Mouse (Mus musculus): ENCODE measurements around the gene Retreg3. TPM values are rescaled to one million over a fixed set of nuclear protein-coding genes. Genes with fewer than 3 reads are reported as not detected.
"Not testable (repeated sequence)": the region's sequence is repeated elsewhere in the genome, so short reads cannot be mapped to it uniquely, and the experiment has no call there.

Retreg3 gene
- polyA plus RNA-seq, 2 experiments, result 11.3 to 53.6 TPM

DNA sequence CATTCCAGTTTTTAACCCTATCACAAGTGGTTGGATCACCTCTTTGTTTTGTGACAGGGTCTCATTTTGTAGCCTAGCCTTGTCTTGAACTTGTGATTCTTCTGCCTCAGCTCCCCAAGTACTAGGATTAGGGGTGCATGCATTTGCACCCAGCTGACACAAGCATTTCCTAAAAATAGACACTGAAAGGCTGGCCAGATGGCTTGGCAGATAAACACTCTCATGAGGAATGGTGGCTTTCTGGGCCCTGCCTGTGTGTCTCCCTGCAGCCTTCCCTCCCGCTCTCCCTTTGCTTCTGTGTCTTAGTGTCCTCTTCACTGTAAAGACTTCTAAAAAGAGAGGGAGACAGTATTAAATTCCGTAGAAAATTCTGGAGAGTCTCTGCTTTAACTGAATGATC, 11.5 kb upstream of the Retreg3 start:
- no peak for TF ChIP-seq POLR2A (IDR thresholded peaks at IDR 0.05; ENCODE audit: borderline replicate concordance, extremely low read depth, insufficient read depth, insufficient read length)
- Histone ChIP-seq H3K4me1 (ENCODE audit: control insufficient read depth, insufficient read depth, low read length) (no peaks in the 10 kb centered on the region), H3K27ac (replicated peaks; ENCODE audit: low read depth, low read length) (no peak overlapping the region), H3K4me3 (replicated peaks; ENCODE audit: low read length) (no peak overlapping the region), H3K27me3 (ENCODE audit: control insufficient read depth, insufficient read depth, low read length) (no peaks in the 10 kb centered on the region), H3K4me2 (replicated peaks; ENCODE audit: low read depth, low read length, severe bottlenecking) (no peak overlapping the region), H3K9ac (ENCODE audit: low read depth, low read length, severe bottlenecking) (no peak overlapping the region), H3K36me3 (ENCODE audit: control insufficient read depth, insufficient read depth, low read length) (peaks cover 7% of the 10 kb centered on the region), H3K9me3 (ENCODE audit: control insufficient read depth, low read length) (no peaks in the 10 kb centered on the region)
- DNase-seq (ENCODE audit: low spot score), result no peak
- 94% methylated on average over 2 of the region's 2 CpGs for WGBS
- no peak for ATAC-seq (ENCODE audit: low FRiP score, low read depth)

DNA sequence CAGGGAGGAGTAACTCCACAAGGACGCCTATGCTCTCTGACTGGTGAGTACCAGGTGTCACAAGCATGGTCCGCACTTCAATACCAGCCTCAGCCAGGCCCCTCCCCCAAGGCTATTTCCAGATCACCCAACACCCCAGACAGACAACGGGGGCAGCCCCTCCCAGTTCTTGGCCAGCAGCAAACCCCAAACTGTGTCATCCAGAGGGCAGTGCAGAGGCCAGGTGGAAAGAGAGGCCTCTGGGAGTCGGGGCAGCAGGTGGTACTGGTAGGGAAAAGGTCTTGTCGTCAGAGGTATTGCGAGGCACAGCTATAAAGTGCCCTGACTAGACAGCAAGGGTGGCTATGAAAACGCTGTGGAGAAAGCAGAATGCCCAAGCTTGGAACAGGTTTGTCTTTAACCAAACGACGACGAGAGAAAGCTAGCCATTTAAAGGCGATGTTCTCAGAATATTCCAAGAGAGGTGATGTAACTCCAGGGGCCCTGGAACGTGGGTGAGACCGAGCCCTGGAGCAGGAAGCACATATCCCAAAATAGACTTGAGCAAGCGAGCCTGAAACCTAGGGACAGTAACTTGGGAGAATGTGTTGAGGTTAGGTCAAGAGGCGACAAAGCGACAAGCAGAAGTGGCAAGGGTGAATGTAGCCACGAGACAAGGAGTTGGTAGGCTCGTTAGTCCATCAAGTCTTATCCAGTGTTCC, 10.5 kb upstream of the Retreg3 start:
- no peak for DNase-seq (ENCODE audit: low spot score)
- no peak for TF ChIP-seq POLR2A (IDR thresholded peaks at IDR 0.05; ENCODE audit: borderline replicate concordance, extremely low read depth, insufficient read depth, insufficient read length)
- Histone ChIP-seq H3K36me3 (ENCODE audit: control insufficient read depth, insufficient read depth, low read length) (peaks cover 17% of the 10 kb centered on the region), H3K9me3 (ENCODE audit: control insufficient read depth, low read length) (no peaks in the 10 kb centered on the region), H3K4me1 (ENCODE audit: control insufficient read depth, insufficient read depth, low read length) (no peaks in the 10 kb centered on the region), H3K27ac (replicated peaks; ENCODE audit: low read depth, low read length) (no peak overlapping the region), H3K27me3 (ENCODE audit: control insufficient read depth, insufficient read depth, low read length) (no peaks in the 10 kb centered on the region), H3K4me2 (replicated peaks; ENCODE audit: low read depth, low read length, severe bottlenecking) (no peak overlapping the region), H3K4me3 (replicated peaks; ENCODE audit: low read length) (no peak overlapping the region), H3K9ac (ENCODE audit: low read depth, low read length, severe bottlenecking) (no peak overlapping the region)
- WGBS, result 42% methylated on average over 18 of the region's 18 CpGs
- peak; percentile 9; the same call in 1 of the 2 replicates for ATAC-seq (ENCODE audit: low FRiP score, low read depth)

DNA sequence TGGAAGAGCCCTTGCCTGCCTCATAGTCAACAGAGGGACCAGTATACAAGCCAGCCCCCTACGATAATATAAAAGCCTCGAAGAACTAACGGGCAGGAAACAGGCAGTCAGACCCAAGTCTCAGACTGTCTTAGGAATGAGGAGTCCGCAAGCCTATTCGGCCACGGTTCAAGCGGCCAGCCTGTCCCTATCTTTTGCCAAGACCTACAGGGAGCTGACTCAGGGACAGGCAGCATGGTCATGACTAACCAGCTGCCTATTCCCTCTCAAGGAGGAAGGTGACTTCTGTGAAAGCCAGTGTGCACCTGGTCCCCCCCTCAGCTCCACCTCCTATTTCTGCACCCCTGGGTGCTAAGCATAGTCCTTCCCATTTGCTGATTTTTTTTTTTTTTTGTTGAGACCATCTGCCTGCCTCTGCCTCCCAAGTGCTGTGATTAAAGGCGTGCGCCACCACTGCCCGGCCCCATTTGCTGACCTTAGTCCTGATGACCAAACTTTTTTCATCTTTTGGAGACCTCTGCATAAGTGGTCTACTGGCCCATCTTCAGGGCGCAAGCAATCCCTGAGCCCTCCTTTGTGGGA, 9.4 kb upstream of the Retreg3 start:
- H3K9ac ChIP-seq (ENCODE audit: low read depth, low read length, severe bottlenecking), result no peak overlapping the region
- no peak for ATAC-seq (ENCODE audit: low FRiP score, low read depth)
- H3K4me3 ChIP-seq (replicated peaks; ENCODE audit: low read length), result no peak overlapping the region
- H3K9me3 ChIP-seq (ENCODE audit: control insufficient read depth, low read length), result no peaks in the 10 kb centered on the region
- 85% methylated on average over 11 of the region's 11 CpGs for WGBS
- no peak for TF ChIP-seq POLR2A (IDR thresholded peaks at IDR 0.05; ENCODE audit: borderline replicate concordance, extremely low read depth, insufficient read depth, insufficient read length)
- no peak for DNase-seq (ENCODE audit: low spot score)
- H3K36me3 ChIP-seq (ENCODE audit: control insufficient read depth, insufficient read depth, low read length), result peaks cover 20% of the 10 kb centered on the region
- H3K27me3 ChIP-seq (ENCODE audit: control insufficient read depth, insufficient read depth, low read length), result no peaks in the 10 kb centered on the region
- no peak overlapping the region for H3K4me2 ChIP-seq (replicated peaks; ENCODE audit: low read depth, low read length, severe bottlenecking)
- H3K27ac ChIP-seq (replicated peaks; ENCODE audit: low read depth, low read length), result no peak overlapping the region
- H3K4me1 ChIP-seq (ENCODE audit: control insufficient read depth, insufficient read depth, low read length), result no peaks in the 10 kb centered on the region

DNA sequence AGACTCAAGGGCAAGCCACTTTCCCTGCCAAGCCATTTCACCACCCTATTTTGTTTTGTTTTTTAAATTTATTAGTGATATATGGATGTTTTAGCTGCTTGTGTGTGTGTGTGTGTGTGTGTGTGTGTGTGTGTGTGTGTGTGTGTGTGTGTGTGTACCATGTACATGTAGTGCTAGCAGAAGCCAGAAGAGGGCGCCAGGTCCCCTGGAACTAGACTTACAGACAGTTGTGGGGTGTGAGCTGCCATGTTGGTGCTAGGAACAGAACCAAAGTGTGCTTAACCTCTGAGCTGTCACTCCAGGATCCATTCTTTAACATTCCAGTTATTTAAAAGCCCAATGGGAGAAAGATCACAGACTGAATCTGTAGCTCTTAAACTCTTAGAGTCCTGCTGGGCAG, 7.4 kb upstream of the Retreg3 start:
- H3K9me3 ChIP-seq (ENCODE audit: control insufficient read depth, low read length), result no peaks in the 10 kb centered on the region
- TF ChIP-seq POLR2A (IDR thresholded peaks at IDR 0.05; ENCODE audit: borderline replicate concordance, extremely low read depth, insufficient read depth, insufficient read length), result no peak
- no peak overlapping the region for H3K9ac ChIP-seq (ENCODE audit: low read depth, low read length, severe bottlenecking)
- DNase-seq (ENCODE audit: low spot score) (no peak), ATAC-seq (ENCODE audit: low FRiP score, low read depth) (no peak)
- no peak overlapping the region for H3K4me3 ChIP-seq (replicated peaks; ENCODE audit: low read length)
- WGBS, result 83% methylated on average over 1 of the region's 1 CpGs
- no peak overlapping the region for H3K27ac ChIP-seq (replicated peaks; ENCODE audit: low read depth, low read length)
- no peaks in the 10 kb centered on the region for H3K4me1 ChIP-seq (ENCODE audit: control insufficient read depth, insufficient read depth, low read length)
- peaks cover 33% of the 10 kb centered on the region for H3K36me3 ChIP-seq (ENCODE audit: control insufficient read depth, insufficient read depth, low read length)
- H3K27me3 ChIP-seq (ENCODE audit: control insufficient read depth, insufficient read depth, low read length), result no peaks in the 10 kb centered on the region
- no peak overlapping the region for H3K4me2 ChIP-seq (replicated peaks; ENCODE audit: low read depth, low read length, severe bottlenecking)

DNA sequence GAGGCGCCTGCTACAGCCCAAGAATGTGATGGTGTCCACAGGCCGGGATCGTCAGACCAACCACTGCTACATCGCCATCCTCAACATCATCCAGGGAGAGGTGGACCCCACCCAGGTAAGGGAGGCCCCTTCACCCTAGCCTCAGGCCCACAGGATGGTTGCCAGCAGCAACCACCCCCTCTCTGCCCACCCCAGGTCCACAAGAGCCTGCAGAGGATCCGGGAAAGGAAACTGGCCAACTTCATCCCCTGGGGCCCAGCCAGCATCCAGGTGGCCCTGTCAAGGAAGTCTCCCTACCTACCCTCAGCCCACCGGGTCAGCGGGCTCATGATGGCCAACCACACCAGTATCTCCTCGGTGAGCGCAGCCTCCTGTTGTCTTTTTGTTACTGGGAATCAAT, 5.3 kb upstream of the Retreg3 start:
- not testable (repeated sequence) for H3K4me2 ChIP-seq (replicated peaks; ENCODE audit: low read depth, low read length, severe bottlenecking); H3K4me1 ChIP-seq (ENCODE audit: control insufficient read depth, insufficient read depth, low read length); H3K9ac ChIP-seq (ENCODE audit: low read depth, low read length, severe bottlenecking); H3K4me3 ChIP-seq (replicated peaks; ENCODE audit: low read length); ATAC-seq (ENCODE audit: low FRiP score, low read depth); H3K27me3 ChIP-seq (ENCODE audit: control insufficient read depth, insufficient read depth, low read length); H3K27ac ChIP-seq (replicated peaks; ENCODE audit: low read depth, low read length); DNase-seq (ENCODE audit: low spot score); H3K9me3 ChIP-seq (ENCODE audit: control insufficient read depth, low read length)
- H3K36me3 ChIP-seq (ENCODE audit: control insufficient read depth, insufficient read depth, low read length), result peaks cover 33% of the 10 kb centered on the region
- 93% methylated on average over 4 of the region's 9 CpGs for WGBS

DNA sequence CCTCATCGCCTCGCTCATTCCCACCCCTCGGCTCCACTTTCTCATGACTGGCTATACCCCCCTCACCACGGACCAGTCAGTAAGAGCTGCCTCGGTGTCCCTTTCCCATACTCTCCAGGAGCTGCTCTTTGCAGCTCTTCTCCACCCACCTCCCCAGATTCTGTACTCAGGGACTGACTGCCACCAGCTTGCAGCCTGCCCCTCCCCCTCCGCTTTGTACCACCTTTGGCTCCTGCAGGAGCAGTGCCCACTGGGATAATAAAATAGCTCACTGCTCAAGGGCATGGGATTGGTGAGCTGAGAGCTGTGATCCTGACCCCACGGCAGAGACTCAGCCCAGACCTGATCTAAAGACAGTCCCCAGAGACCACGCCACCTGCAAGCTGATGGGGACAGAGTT, 4.8 kb upstream of the Retreg3 start:
- ATAC-seq (ENCODE audit: low FRiP score, low read depth), result not testable (repeated sequence)

More for the DNA sequence above, 4.8 kb upstream of the Retreg3 start:
- 92% methylated on average over 8 of the region's 8 CpGs for WGBS
- H3K27ac ChIP-seq (replicated peaks; ENCODE audit: low read depth, low read length); H3K9ac ChIP-seq (ENCODE audit: low read depth, low read length, severe bottlenecking); H3K4me1 ChIP-seq (ENCODE audit: control insufficient read depth, insufficient read depth, low read length); H3K4me3 ChIP-seq (replicated peaks; ENCODE audit: low read length); DNase-seq (ENCODE audit: low spot score); H3K4me2 ChIP-seq (replicated peaks; ENCODE audit: low read depth, low read length, severe bottlenecking); H3K9me3 ChIP-seq (ENCODE audit: control insufficient read depth, low read length); H3K27me3 ChIP-seq (ENCODE audit: control insufficient read depth, insufficient read depth, low read length): not testable (repeated sequence)
- peaks cover 33% of the 10 kb centered on the region for H3K36me3 ChIP-seq (ENCODE audit: control insufficient read depth, insufficient read depth, low read length)

Data from limb, embryonic 14.5 days (tissue).